Mouse (Mus musculus) CD4-positive naive resting alpha-beta T cell, adult 76 days (primary cell): Measurements from ENCODE around the gene Ccer2. TPM values are rescaled to one million over a fixed set of nuclear protein-coding genes. Genes with fewer than 3 reads are reported as not detected.

Experiments
- total RNA-seq: library from RNA; stranded (reverse); gene quantifications from one replicate; pipeline ENCODE4 v1.2.4, GENCODE M21; 2023

Ccer2 gene
- not detected for total RNA-seq

DNA sequence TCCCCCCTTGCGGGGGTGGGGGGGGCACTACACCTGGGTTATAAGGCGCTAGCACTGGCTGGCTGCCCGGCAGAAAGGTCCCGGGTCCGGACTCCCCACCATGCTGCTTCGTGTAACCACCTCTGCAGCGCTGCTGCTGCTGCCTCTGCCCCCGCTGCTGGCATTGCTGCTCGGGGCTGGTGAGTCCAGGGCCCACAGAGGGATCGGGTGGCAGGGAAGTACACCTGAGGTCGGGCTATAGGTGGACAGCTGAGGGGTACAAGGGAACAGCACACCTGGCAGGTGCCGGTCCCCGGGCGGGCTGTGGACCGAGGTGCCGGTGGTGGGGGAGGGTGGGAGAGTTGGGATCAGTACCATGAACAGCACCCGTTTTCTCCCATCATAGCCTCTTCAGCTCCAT is at the start of gene Ccer2:
Ccer2 (plus strand) TSS at position 96 of the 400 bp plus-strand sequence.

DNA sequence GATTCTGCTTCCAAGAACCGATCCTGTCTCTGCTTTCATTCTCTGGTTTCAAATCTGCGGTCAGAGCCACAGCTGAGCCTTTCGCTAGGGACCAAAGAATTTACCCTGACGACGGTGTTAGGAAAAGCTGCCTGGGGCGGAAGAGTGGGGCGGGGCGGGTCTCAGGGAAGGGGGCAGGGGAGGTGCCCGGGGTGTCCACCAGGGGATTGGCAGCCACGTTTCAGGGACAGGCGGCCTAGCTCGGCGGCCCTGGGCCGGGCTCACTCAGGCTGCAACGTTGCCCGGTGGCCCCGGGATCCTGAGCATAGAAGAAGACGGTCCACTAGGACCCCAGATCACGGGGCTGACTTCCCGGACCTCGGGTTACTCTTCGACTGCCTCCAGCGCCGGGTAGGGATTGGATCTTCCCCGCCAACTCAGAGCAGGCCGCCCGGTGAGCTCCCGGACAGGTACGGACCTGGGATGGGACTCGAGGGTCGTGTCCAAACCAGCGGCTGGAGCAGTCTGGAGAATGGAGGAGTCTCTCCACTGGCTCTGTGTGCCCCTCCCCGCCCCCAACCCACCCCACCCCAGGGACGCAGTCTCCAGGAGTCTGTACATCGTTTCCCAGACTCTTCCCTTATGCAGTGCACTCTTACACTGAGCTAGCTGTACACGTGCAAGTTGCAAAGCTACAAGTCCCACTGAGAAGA is 39.2 kb upstream of the Ccer2 start, which contains the start of gene Fbxo17:
Fbxo17 (plus strand) TSS at position 215 of the 692 bp plus-strand sequence.

DNA sequence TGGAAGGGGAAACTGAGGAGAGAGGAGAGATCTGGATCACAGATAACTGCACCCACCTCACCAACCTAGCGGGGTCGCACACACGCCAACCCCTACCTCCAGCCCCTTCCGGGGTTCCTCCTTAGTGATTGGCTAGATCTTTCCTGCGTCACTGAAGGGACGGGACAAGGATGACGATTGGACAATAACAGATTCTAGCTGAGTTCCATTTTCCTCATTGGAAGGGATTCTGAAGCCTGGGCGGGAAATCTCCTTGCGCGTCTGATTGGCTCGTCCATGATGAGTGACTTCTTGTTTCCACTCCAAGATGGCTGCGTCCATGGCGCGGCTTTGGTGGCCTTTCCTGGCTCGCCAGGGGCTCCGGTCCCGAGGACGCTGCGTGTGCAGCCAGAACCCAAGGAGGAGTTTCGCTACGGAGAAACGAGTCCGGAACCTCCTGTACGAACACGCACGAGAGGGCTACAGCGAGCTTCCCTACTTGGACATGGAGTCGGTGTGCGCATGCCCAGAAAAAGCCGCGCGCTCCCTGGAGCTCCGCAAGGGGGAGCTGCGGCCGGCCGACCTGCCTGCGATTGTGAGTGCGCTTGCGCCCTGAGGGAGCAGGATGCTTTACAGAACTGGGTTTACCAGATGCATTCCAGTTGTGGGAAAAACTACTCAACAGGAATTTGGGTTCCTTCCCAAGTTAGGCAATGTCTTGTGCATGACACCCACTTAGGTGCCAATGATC is 14.1 kb upstream of the Ccer2 start, which contains the start of the genes Mrps12 and Sars2:
Mrps12 (minus strand) TSS at position 112 of the 730 bp plus-strand sequence.
Sars2 (plus strand) TSS at position 284 of the 730 bp plus-strand sequence.

DNA sequence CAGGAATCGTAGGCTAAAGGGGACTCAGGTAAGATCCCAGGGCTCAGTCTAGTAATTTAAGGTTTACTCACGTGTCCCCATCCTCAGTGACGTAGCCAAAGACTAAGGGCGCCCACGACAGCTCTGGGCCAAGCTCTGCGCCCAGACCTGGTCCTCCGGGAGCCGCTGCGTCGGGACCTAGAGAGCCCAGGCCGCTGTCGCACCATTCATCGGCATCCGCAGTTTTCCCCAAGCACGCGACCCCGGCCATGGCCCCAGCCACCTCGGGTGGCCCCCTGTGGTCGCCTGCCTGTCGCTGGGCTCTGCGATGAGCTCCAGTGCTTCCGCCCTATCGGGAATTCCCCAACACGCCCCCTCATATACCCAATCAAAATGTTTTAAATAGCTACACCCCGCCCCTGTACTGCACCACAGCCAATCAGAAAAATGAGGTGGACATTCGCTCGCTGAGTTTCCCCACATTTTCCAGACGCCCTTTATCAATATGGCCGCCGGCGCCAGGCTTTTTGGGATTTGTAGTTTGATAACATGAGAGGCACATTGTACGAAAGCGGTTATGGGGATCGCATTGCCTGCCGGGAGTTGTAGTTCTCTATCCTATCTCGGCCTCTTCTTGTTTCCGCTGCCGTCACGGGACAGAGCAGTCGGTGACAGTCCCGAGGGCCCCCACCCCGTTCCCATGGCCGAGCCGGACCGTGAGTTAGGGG is 10.4 kb downstream of the Ccer2 start, which contains the start of gene Sirt2:
Sirt2 (plus strand) TSS at position 563 of the 707 bp plus-strand sequence.

DNA sequence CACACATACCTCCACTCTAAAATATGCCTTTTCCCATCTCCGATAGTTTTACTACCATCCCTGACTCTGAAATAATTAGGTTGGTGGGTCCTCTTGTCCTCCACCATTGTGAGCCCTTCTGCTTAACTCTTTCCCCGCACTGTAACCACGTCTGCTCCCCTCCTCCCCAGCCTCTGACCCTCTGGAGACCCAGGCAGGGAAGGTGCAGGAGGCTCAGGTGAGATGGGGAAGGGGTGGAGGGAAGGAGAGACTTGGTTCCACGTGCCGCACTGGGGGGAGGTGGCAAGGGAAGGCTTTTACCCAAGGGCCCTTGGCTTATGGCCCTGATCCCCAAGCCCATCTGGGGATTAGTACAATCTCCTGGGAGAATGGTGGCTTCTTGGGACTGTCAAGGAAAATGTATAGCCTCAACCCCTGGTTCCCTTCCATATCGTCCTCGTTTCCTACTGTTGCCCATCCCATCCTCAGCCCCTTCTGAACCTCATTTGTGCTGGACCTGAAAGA is 11.5 kb downstream of the Ccer2 start, which contains the start of gene Nfkbib:
Nfkbib (minus strand) TSS at position 51 of the 504 bp plus-strand sequence.

DNA sequence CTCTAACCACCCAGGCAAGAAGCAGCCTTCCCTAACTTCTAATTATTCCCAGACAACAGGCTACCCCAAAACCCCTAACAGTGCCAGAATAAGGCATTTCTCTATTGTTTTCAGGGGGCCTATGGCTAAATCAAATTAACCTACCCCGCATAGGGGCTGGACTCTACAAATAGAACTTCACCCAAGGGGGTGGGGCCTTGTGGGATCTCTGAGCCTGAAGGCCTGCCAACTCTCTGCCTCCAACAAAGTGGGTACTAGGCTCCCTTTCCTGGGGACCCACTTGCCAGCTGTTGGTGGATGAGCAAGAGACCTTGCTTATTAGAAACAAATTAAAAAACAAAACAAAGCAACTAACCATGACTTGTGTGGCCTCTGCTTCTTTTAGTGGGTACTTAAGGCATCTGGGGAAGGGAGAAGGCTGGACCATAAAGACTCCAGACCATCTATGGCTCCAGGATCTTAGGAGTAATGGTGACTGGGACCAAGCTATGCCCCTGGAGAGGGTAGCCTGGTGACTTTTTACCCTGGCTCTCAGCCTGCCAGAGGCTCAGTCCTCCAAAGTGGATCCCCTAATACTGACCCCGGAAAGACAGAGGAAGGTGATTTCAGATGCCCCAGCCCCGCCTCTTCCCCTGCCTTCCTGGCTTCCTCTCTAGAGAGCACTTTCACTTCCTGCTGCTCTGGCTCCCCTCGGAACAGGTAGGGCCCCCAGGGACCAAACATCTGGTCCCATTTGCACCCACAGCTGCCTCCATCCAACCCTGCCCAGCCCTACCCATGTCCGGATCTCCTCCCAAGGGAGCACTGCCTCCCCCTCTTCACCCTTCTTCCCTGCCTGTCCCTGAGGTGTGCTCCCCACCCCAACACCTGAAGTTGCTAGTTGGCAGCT is 32.6 kb downstream of the Ccer2 start, which contains the start of gene Rinl:
Rinl (plus strand) TSS at position 663 of the 889 bp plus-strand sequence.

DNA sequence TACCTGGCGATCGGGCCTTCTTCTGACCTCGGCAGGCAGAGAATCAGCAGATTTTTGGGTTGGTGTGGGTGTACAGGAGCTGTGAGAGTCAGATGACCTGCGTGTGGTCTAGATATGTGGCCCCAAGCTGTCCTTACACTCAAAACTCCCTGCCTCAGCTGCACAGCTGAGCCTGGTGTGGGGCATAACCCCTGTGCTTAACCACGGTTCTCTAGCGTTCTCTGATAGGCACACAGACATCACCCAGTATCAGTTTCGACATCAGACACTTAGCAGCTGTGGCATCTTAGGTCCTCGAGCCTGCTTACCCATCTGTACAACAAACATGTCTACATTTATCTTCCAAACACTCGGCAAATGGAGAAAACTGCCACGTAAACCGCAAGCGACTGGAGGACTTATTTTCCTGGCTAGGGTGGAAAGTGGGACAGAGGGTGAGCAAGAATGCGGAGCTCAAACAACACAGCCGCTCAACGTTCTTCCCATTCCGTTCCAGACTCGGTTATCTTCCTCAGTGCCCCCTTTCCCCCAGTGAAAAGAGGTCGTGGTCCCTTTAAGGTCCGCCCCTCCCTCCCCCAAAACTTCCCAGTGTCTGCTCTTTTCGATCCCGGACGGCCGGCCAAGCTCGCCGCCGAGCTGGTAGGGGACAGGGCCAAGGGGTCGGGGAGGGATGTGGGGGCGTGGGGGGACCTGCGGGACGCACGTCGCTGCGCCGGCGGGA is 52.4 kb downstream of the Ccer2 start, which contains the start of gene Hnrnpl:
Hnrnpl (plus strand) TSS at position 321 of the 721 bp plus-strand sequence.

Other genes starting within 250 kb of the Ccer2 start
- gene Ifnl2, start 245.7 kb upstream of the Ccer2 start, total RNA-seq = not detected
- gene Ifnl3, start 233.3 kb upstream of the Ccer2 start, total RNA-seq = not detected
- not detected for gene Sycn, start 215.3 kb upstream of the Ccer2 start, total RNA-seq
- gene Nccrp1, start 208.9 kb upstream of the Ccer2 start, total RNA-seq = 0.50 TPM
- 57.6 TPM for gene Samd4b, start 158.0 kb upstream of the Ccer2 start, total RNA-seq
- 8.9 TPM for gene Pak4, start 158.0 kb upstream of the Ccer2 start, total RNA-seq
- gene Acp7, start 124.8 kb upstream of the Ccer2 start, total RNA-seq = not detected
- 2.4 TPM for gene Fbxo27, start 63.3 kb upstream of the Ccer2 start, total RNA-seq
- gene Fbxo17, start 39.4 kb upstream of the Ccer2 start, total RNA-seq = 16.8 TPM
- 26.1 TPM for gene Mrps12, start 14.4 kb upstream of the Ccer2 start, total RNA-seq
- gene Sars2, start 14.2 kb upstream of the Ccer2 start, total RNA-seq = 18.8 TPM
- 66.8 TPM for gene Sirt2, start 10.6 kb downstream of the Ccer2 start, total RNA-seq
- gene Nfkbib, start 11.3 kb downstream of the Ccer2 start, total RNA-seq = 65.7 TPM
- gene Rinl, start 32.8 kb downstream of the Ccer2 start, total RNA-seq = 108 TPM
- gene Hnrnpl, start 52.4 kb downstream of the Ccer2 start, total RNA-seq = 728 TPM
- gene Ech1, start 69.0 kb downstream of the Ccer2 start, total RNA-seq = 50.3 TPM
- 14.5 TPM for gene Lgals4, start 77.7 kb downstream of the Ccer2 start, total RNA-seq
- gene Lgals7, start 107.7 kb downstream of the Ccer2 start, total RNA-seq = not detected
- gene Capn12, start 125.2 kb downstream of the Ccer2 start, total RNA-seq = not detected
- gene Actn4, start 206.2 kb downstream of the Ccer2 start, total RNA-seq = 127 TPM
- 283 TPM for gene Eif3k, start 225.7 kb downstream of the Ccer2 start, total RNA-seq
- gene Map4k1, start 225.9 kb downstream of the Ccer2 start, total RNA-seq = 94.9 TPM